Mouse (Mus musculus) left cerebral cortex, postnatal 10 days (tissue): Measurements from ENCODE around the gene H2-K1. TPM values are rescaled to one million over a fixed set of nuclear protein-coding genes. Genes with fewer than 3 reads are reported as not detected.
"Not testable (repeated sequence)": the region's sequence is repeated elsewhere in the genome, so short reads cannot be mapped to it uniquely, and the experiment has no call there.

Experiments used
- DNase-seq, 2 experiments: peaks; one replicate each; pipeline ENCODE4 v3.0.0; 2021 to 2022; ENCODE audit warnings: low spot score in 2 of 2, mixed read lengths in 1 of 2; ENCODE audit errors: extremely low spot score in 1 of 2
- intact Hi-C: fragments of 180-260 bp; cut with DNase I; formaldehyde crosslinking; loops from one replicate; pipeline ENCODE4 v1.15.1; 2025
- total RNA-seq, 2 experiments: library from RNA; stranded (reverse); gene quantifications; 2 replicates each; pipeline ENCODE4 v1.2.3; 2021

H2-K1 gene
- total RNA-seq, 2 experiments from 2014 or later, result 10.6 to 11.8 TPM

DNA sequence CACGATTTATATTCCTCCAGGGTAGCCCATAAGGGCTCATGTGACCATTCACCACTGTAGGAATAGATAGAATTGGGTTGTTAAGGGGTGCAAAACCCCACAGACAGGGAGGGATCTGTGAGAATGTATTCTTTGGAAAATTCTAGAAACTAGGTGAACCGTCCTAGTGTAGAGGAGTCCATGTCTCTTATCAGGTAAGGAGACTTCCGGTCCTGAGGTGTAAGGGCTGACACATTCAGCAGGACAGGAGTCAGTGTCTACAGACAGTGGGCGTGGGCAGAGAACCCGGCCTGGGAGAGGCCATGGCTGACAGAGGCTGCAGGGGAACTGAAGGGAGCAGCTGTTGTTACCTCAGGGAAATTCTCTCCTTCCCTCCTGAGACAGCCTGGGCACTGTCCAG, 1.4 kb downstream of the H2-K1 start:
- DNase-seq, result not testable (repeated sequence)
- intact Hi-C loops, result loop anchor here (5.0 to 10.0 kb wide), 2 partner anchors 1294 to 1346 kb away; partner anchors contain the start of gene H2-Q2

DNA sequence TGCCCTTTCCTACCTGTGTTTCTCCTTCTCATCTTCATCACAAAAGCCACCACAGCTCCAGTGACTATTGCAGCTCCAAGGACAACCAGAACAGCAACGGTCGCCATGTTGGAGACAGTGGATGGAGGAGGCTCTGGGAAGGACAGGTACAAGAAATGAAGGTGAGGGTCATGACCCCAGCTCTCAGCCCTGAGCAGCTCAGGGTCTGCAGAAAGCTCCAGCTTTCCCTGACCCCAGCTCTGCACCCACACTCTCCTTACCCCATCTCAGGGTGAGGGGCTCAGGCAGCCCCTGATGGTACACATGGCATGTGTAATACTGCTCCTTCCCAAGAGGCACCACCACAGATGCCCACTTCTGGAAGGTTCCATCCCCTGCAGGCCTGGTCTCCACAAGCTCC, 3.1 kb downstream of the H2-K1 start:
- intact Hi-C loops, result loop anchor here (5.0 to 10.0 kb wide), 2 partner anchors 1295 to 1348 kb away; partner anchors contain the start of gene H2-Q2
- not testable (repeated sequence) for DNase-seq

DNA sequence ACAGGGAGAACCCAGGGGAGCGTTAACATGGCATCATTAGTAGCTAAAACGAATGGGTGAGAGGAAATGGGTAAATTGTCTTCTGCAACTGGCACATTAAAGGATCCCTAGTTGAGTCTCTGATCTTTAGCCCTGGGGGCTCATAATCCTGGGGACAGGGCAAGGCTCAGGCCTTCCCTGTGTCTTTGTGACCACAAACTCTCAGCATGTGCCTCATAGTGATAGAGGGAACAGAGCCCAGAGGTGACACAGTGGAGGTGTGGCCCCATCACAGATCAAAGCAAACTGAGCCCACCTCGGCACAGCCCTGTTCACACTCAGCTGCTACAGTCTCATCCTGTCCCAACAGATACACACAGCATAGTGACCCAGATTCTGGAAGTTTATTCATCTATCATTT, 4.5 kb downstream of the H2-K1 start:
- intact Hi-C loops, result loop anchor here (2.0 to 10.0 kb wide), 3 partner anchors 1273 to 1349 kb away; partner anchors contain the start of gene H2-Q2
- DNase-seq, result no peak

DNA sequence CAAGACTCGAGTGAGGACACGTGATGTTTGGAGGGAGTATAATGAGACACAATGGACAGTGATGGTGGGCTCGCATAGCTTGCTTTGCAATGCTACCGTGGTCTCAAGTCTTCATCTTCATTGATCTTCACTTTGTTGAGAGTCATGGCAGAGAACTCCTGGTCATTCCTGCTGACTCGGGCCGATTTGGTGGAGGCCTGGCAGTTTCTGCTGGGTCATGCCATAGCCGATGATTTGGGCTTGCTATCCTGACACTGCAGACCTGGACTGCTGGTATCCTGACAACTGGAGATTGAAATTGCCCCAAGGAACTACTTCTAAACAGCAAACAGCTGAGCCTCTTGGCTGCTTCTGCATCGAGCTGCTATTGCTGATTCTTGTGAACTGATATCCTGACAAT, 5.2 kb downstream of the H2-K1 start:
- DNase-seq, result no peak
- intact Hi-C loops, result loop anchor here (2.0 to 10.0 kb wide), 3 partner anchors 1274 to 1350 kb away; partner anchors contain the start of gene H2-Q2

DNA sequence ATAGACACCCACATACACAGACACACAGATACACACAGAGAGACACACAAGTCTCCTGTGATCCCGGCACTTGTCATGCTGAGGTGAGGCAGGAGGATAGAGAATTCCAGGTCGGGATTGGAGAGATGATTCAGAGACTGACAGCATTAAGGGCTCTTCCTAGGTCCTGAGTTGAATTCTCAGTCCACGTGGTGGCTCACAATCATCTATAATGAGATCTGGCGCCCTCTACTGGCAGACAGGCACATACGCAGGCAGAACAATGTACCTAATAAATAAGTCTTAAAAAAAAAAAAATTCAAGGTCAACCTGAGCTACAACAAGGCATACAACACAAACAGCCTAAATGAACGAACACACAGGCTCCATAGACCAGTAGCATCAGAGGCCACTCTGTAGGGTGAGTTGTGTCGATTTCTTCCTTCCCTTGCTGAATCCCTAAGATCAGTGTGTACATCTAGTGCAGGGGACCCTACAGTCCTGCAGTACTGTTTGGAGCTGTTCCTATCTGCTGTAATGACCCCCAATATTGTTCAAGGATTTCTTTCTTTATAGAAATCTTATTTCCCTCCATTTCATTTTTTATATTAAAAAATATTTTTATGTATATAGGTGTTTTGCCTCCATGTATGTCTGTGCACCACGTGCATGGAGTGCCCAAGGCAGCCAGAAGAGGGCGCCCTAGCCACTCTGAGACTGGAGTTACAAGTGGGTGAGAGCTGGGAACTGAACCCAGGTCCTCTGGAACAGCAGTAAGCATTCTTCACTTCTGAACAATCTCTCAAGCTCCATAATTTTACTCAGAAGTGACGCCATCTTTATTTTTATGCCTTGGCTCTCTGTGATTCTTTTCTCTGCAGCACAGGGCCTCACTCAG, 8.1 kb downstream of the H2-K1 start:
- peak; percentile 16 to 61 for DNase-seq
- intact Hi-C loops, result loop anchor here (10.0 kb wide), 1 partner anchor 1353 kb away; the partner anchor contains the start of gene H2-Q2

DNA sequence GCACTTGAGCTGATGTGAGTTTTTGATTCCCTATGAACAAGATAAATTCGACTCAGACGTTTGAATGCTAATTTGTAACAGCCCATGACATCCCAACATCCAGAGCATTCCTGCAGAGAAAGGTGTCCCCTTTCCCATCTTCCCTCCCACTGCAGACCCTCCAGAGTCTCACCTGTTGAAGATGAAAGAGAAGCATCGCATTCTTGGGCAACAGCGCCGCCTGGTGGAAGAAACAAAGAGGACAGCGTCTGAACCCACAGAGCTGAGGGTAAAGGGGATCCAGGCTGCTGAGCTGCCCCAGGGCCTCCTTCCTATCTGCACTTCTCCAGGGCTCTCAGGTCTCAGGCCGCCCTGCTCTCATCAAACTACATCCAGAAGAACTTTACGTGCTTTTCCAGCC, 18.0 kb downstream of the H2-K1 start:
- DNase-seq, intact Hi-C loops: not testable (repeated sequence)

DNA sequence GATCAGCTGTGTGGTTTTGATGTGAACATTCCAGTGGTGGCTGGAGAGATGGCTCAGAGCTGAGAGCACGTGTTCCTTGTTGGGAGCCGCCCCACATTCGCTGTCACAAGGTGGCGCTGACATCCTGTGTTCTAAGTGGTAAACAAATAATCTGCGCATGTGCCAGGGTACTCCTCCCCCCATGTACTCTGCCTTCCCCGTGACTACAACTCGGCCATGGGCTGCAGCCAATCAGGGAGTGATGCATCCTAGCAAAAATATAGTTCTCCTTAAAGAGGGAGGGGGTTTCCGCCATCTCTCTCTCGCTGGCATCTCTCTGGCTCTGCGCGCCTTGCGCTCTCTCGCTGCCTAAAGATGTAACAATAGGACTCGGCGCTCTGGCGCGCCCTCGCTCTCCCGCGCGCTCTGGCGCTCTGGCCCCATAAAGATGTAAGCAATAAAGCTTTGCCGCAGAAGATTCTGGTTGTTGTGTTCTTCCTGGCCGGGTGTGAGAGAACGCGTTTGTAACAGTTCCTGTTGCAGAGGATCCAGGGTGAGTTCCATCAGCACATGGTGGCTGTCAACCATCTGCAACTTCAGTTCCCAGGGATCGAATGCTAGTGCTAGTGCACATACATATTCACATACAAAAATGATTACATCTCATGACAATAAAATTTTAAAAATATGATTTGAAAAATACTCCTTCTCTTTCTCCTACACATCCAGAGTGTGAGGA, 18.8 kb downstream of the H2-K1 start:
- DNase-seq, result peak; percentile 85 to 92
- intact Hi-C loops, result not testable (repeated sequence)

DNA sequence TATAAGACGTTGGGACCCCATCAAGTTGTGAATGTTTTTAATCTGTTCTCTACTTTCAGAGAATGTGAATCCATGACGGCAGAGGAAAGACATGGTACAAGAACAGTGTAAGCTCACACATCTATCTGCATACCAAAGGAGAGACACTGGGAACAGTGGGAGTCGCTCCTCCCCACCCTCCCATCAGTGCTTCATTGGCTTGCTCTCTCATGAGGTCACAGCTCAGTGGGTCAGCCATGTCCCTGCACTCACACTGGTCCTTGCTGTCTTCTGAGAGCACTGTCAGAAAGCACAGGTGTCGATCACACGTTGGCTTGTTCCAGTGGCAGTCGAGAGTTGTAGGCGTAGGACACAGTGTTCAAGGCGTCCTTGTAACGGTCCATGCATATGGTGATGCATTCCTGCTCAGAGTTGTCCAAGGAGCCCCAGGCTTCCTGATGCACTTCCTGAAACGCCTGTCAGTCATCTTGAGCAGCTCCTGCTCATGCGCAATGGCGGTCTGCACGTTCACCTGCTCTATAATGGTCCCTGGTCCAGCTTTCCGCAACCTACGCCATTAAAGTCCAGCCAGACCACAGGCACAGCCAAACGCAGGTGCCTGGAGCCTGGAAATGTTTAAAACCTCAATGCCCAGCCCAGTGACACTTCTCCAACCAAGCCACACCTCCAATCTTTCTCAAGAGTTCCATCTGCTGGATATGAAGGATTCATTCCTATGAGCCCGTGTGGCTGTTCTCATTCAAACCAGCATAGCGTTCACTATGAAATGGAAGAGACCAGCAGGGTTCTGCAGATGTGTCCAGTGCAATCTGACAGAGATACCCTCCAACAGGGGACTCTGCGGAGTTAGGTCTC, 19.7 kb downstream of the H2-K1 start:
- intact Hi-C loops, result no loop called here
- no peak for DNase-seq

DNA sequence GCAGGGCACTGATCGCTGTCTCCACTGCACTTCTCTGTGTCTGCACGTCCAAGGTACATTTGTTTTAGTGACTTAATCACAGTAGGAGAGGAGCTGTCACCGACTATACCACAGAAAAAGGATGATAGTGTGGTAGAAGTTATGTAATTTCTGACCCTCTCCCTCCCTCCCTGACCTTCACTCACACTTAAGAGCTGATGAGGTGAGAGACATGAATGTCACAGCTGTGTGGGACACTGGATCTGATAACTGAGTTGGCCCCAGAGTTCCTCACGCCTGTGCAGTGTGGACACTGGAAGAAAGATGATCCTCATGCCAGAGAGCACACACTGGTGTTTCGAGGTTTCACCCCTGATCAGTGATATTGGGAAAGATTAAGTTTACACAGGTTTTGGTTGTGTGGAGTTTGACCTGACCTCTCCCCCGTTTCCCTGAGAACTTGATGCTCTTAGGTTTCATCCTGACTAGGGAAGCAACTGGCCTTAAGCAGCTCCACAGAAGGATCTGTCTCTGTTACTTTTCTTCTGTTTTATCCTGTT, 20.6 kb downstream of the H2-K1 start:
- DNase-seq, result no peak
- intact Hi-C loops, result no loop called here

DNA sequence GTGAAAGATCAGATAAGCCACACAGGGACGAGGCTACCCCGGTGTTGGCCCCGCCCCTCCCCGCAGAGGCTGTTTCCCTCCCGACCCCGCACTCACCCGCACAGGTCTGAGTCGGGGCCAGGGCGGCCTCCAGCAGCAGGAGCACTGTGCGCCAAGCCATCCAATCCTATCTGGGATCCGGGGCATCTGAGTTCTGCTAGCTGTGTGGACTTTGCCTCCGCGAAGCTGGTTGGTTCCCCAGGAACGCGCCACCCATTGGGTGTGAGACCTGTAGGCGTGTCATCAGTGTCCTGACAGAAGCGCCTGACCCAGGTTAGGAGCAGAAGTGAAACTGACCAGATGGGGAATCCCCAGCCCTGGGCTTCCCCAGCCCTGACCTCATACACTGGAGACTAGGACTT, 21.5 kb downstream of the H2-K1 start:
- peak in 1 of 2 experiments; percentile 77 for DNase-seq
- intact Hi-C loops, result no loop called here

DNA sequence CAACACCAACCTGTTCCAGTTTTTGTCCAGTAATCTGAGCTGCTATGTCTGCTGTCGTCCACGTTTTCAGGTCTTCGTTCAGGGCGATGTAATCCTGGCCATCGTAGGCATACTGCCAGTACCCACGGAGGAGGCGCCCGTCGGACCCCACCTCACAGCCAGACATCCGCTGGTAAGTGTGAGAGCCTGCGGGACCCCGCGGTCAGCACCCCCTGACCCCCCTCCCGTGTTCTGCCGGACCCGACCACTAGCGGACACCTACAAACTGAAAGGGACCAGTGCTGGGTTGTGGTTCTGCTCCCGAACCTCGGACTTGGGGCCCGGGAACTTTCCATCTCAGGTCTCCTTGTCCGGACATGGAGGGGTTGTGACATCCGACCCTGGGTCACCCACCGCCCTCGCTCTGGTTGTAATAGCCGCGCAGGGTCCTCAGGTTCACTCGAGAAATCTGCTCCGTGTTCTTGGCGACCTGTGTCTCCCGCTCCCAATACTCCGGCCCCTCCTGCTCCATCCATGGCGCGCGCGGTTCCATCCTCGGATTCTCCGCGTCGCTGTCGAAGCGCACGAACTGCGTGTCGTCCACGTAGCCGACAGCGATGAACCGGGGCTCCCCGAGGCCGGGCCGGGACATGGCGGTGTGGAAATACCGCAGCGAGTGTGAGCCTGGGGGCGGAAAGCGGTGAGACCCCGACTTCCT, 22.1 kb downstream of the H2-K1 start:
- intact Hi-C loops, result no loop called here
- DNase-seq, result no peak

DNA sequence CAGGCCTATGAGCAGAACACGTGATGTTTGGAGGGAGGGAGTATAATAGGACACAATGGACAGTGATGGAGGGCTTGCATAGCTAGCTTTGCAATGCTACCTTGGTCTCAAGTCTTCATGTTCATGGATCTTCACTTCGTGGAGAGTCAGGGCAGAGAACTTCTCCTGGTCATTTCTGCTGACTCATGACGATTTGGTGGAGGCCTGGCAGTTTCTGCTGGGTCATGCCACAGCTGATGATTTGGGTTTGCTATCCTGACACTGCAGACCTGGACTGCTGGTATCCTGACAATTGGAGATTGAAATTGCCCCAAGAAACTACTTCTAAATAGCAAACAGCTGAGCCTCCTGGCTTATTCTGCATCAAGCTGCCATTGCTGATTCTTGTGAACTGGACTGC, 26.6 kb downstream of the H2-K1 start:
- intact Hi-C loops, result loop anchor here (2.0 kb wide), 1 partner anchor 1295 kb away; no protein-coding TSS in a partner anchor

DNA sequence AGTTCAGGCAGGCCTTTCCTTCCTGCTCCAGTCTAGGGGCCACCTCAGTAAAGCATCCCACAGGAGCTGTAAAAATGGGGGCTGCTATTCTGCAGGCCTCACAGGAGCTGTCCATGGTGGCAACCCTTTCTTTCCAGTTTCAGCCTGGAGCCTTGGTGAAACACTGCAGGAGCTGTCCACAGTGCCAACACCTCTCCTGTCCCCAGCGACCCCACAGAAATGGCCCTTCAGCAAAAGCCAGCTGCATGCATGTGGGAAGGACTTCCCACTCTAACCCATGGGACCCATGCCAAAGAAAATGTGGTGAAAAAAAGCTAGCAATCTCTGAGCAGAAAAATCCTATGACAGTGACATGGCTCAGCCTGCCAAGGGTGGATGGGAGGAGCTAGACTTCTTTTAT, 27.5 kb downstream of the H2-K1 start:
- DNase-seq, result no peak
- intact Hi-C loops, result loop anchor here (2.0 kb wide), 1 partner anchor 1296 kb away; no protein-coding TSS in a partner anchor

More for the DNA sequence above, 26.6 kb downstream of the H2-K1 start:
- no peak for DNase-seq

DNA sequence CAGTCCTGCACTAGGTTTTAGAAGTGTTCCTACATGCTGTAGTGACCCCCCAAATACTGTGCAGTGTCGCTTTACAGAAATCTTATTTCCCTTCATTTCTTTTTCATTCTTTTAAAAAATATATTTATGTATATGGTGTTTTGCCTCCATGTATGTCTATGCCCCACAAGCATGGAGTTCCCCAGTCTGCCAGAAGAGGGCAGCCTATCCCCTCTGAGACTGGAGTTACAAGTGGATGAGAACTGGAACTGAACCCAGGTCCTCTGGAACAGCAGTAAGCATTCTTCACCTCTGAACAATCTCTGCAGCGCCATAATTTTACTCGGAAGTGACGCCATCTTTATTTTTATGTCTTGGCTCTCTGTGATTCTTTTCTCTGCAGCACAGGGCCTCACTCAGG, 30.8 kb downstream of the H2-K1 start:
- intact Hi-C loops, result no loop called here
- no peak for DNase-seq

DNA sequence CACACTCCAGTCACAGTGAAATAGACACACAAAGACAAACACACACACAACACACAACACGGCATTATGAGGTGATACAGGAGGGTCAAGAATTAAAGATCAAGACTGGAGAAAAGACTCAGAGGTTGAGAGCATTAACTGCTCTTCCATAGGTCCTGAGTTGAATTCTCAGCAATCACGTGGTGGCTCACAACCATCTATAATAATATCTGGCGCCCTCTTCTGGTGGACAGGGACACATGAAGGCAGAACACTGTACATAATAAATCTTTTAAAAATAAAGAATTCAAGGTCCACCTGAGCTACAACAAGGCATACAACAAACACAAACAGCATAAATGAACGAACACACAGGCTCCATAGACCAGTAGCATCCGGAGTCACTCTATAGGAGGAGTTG, 31.2 kb downstream of the H2-K1 start:
- no peak for DNase-seq
- intact Hi-C loops, result no loop called here

DNA sequence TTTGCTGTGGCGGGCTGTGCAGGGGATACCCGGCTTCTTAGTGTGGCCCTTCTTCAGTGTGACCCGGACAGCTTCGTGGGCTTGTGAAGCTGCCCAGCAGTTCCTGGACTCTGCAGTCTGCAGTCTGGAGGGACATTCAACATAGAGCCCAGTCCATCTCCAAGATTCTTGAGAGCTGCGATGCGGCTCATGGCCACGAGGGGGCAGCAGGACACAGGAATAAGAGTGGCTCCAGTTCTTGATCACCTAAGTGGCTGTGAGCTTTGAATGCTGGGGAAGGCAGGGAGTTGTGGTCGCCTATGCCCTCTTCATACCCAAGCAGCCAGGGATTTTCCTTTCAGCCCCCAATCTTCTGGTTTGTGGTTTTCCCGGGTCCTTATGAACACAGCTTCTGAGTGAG, 31.7 kb downstream of the H2-K1 start:
- intact Hi-C loops, result no loop called here
- peak; percentile 67 to 74 for DNase-seq

DNA sequence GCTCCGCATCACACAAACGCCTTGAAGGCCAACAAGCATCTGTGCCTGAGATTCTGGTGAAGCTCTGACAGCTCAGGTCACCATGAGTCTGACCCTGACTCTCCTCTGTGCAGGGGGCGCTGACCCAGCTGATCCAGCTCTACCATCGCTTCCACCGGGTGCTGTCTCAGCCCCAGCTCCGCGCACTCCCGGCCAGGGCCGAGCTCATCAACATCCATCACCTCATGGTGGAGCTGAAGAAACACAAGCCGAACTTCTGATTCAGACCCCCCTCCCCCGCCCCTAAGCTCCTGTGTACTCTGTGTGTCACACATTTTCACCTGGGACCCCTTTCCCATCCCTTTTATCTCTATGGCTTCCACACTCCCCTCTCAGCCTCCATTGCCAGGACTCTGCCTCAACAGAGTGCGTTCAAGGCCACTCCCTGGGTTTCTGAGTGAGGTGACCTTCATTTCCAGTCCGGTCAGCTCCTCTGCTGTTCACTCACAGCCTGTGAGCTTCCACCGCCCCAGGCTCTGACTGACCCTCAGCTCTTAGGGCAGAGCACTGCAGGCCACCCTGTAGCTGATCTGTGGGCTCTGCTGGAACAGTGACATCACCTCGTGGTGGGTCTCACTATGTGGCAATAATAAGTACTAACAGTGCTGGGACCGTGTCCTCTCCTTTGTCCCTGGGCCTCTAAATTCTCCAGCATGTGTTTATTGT, 34.1 kb downstream of the H2-K1 start:
- intact Hi-C loops, result no loop called here

More for the DNA sequence above, 34.1 kb downstream of the H2-K1 start:
- peak in 1 of 2 experiments; percentile 42 for DNase-seq
